Mouse (Mus musculus) lung, postnatal 0 days (tissue): ENCODE measurements at regions not wholly inside any gene's neighbourhood (a gene's known extent, or its start where the extent isn't known, plus 50 kb on each side); places are given as distances from the start of the nearest gene placed in this dataset.

Experiments used
- CTCF ChIP-seq: IDR thresholded peaks from 2 replicates; pipeline ENCODE4 v1.5.1; 2016; ENCODE audit warnings: antibody characterized with exemption, mild to moderate bottlenecking
- EP300 ChIP-seq: IDR thresholded peaks from 2 replicates; pipeline ENCODE4 v1.6.1; 2016; ENCODE audit warnings: antibody characterized with exemption, mild to moderate bottlenecking, control low read depth

DNA sequence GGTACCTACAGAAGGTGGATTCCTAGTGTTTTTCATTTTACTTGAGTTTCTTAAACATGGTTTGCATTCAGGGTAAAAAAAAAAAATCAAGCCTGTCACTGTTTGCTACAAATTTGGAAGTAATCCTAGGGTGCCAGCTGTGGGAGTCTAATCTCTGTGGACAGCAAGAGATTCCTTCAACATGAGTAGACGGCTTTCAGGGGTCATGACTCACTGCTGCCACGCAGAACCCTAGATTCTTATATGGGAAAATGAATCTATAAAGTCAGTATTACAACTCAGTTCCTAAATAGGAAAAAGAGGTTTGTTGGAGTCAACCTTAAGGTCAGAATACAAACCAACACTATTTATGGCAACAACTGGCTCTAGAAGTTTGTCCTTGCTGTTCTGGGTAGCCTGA, 310.1 kb upstream of the Pkdcc start:
- TF ChIP-seq CTCF (no peak), EP300 (no peak)
